Mouse (Mus musculus) heart, postnatal 0 days (tissue): ENCODE data around the gene Olfml1.

Experiments used
- CTCF ChIP-seq: IDR thresholded peaks from 2 replicates; pipeline ENCODE4 v1.5.1; 2016; ENCODE audit warnings: antibody characterized with exemption, control low read depth, low read depth
- EP300 ChIP-seq: IDR thresholded peaks from 2 replicates; pipeline ENCODE4 v1.6.1; 2016; ENCODE audit warnings: antibody characterized with exemption, low read depth

DNA sequence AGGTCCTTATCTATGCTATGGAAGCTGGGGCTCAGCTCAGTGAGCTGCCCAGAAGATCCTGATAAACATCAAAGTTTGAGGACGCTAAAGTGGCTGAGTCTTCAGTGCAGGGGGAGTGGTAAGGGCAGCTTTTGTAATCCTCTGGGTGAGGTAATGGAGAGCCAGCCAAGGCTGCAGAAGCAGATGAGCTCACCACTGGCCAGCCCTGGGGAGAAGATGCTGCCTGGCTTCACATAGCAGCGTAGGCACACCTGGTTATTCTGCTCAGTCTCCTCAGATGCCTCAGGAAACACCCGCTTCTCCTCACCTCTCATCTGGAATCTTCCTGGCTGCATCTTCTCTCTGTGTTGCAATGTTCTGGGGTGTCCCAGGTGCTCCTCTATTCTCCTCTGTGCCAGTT lies 57.2 kb downstream of the Olfml1 start:
- TF ChIP-seq CTCF (no peak), EP300 (no peak)
